Mouse (Mus musculus) left cerebral cortex, postnatal 36 days (tissue): Measurements from ENCODE around the gene Tgm7. TPM values are rescaled to one million over a fixed set of nuclear protein-coding genes. Genes with fewer than 3 reads are reported as not detected.
A peak's percentile ranks its signal among the peaks of the same experiment; 100 is the strongest.
"Not testable (repeated sequence)": the region's sequence is repeated elsewhere in the genome, so short reads cannot be mapped to it uniquely, and the experiment has no call there.

Experiments
- DNase-seq, 2 experiments: peaks; one replicate each; pipeline ENCODE4 v3.0.0; 2021 to 2022; ENCODE audit warnings: low spot score in 2 of 2, mixed read lengths in 1 of 2
- intact Hi-C: fragments of 180-260 bp; cut with DNase I; formaldehyde crosslinking; loops from one replicate; pipeline ENCODE4 v1.15.1; 2025
- total RNA-seq, 2 experiments: library from RNA; stranded (reverse); gene quantifications; 2 replicates each; pipeline ENCODE4 v1.2.3; 2021

Gene Tgm7
- total RNA-seq = under 1 TPM in 1 of 2 experiments, not detected in 1; 0.25 TPM

DNA sequence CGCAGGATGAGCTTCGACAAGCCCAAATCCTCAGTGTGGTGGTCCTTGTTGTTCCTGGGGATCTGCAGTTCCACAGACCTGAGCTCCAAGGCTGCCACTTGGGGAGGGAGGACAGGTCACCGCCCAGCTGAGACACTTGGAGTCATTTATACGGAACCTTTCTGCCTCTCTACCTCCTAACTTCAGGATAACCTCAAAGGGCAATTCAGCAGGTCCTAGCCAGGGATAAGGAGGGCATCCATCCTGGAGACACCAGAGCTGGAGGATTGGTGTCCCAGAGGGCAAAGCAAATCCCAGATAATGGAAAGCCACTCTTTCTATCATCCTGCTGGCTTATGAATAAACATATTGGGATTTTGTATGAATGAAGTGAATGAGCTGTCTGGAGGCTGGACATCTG is at the start of gene Tgm7:
Gene Tgm7 (minus strand): TSS at position 101 of the 400 bp plus-strand sequence.
- no peak for DNase-seq
- intact Hi-C loops = no loop called here

DNA sequence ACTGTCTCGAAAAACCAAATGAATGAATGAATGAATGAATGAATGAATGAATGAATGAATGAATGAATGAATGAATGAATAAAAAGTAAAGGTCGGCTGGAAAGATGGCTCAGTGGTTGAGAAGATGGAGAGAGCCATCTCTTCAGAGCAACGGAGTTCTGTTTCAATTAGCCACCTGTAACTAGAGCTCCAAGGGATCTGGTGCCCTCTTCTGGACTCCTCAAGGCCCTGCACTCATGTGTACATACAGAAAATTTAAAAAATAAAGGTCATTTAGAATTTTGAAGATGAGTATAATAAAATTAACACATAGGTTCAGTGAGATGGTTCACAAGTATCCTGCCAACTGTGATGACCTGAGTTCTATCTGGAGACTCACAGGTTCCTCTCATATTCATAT is 43.5 kb upstream of the Tgm7 start:
- DNase-seq = no peak
- intact Hi-C loops = no loop called here

- DNase-seq = no peak
- intact Hi-C loops = no loop called here
Observed at GRCm38 (mm10) chr2:121149679-121150078, 40.1 kb upstream of the Tgm7 start.

DNA sequence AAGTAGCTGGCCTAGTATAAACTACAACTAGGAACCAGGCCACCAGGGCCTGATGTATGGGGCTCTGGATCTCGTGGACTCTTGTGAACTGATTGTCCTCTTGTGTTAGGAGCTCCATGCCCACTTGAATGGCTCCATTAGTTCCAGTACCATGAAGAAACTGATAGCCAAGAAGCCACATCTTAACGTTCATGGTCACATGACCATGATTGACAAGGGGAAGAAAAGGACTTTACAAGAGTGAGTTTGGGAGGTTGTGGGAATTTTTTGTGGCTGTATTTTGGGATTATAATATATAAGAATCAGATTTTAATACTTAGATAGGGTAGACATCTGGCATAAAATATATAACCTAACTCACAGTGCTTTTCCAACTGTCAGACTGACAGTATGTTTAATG is 32.8 kb upstream of the Tgm7 start:
- no peak for DNase-seq
- intact Hi-C loops = no loop called here

DNA sequence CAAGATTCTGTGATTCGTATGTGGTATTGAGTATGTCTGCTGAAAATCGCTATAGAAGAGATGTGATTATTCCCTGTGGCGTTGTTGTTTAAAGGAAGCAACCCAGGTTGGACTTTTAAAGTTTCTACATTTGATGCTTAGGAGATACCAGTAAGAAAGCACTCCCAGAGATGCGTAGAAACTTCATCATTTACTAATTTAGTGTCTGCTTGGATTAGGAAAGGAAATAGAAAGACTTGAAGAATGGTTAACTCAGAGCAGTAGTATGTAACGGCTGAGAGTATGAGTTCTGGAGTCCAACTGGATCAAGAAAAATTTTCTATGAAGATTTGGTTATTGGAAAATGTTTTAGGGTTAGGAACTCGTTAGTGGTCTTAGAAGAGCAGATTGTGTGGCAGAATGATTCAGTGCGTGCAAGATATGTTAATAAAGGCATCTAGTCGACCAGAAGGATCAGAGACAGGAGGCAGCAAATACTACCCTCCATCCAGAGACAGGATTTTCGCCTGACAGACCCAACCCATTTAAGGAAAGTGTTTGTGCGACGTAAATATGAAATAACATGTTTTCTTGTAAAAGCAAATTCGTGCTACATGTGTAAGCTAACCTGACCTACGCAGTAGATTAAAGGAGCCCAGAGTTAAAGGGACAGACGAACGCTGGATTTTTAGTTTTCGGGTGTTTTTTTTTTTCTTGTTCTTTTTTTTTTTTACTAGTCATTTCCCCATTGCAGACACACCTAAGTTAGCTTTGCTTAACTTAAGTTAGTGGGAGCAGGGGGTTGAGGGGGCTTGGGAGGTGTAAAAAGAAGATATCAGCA is 31.8 kb upstream of the Tgm7 start:
- intact Hi-C loops = no loop called here
- DNase-seq = no peak

GRCm38 (mm10) chr2:121140018-121140882 is 30.7 kb upstream of the Tgm7 start, which contains the start of the genes Adal and Lcmt2:
Gene Adal (plus strand): TSS chr2:121140428.
Gene Lcmt2 (minus strand): TSS chr2:121140653.
- peak; percentile 94 to 95 for DNase-seq
- intact Hi-C loops = no loop called here

- DNase-seq = peak; percentile 3 to 4
Observed at GRCm38 (mm10) chr2:121139266-121140017, 29.8 kb upstream of the Tgm7 start.

GRCm38 (mm10) chr2:121137371-121137770 is 27.8 kb upstream of the Tgm7 start:
- intact Hi-C loops = no loop called here
- DNase-seq = no peak

More at GRCm38 (mm10) chr2:121139266-121140017, 29.8 kb upstream of the Tgm7 start:
- intact Hi-C loops = no loop called here

- intact Hi-C loops = no loop called here
- DNase-seq = no peak
Observed at GRCm38 (mm10) chr2:121132822-121133221, 23.2 kb upstream of the Tgm7 start.

- DNase-seq = no peak
- intact Hi-C loops = no loop called here
Observed at GRCm38 (mm10) chr2:121128865-121129620, 19.4 kb upstream of the Tgm7 start.

GRCm38 (mm10) chr2:121127536-121127935 is 17.9 kb upstream of the Tgm7 start:
- intact Hi-C loops = no loop called here
- no peak for DNase-seq

- DNase-seq, intact Hi-C loops: not testable (repeated sequence)
Observed at GRCm38 (mm10) chr2:121126302-121126701, 16.7 kb upstream of the Tgm7 start.

DNA sequence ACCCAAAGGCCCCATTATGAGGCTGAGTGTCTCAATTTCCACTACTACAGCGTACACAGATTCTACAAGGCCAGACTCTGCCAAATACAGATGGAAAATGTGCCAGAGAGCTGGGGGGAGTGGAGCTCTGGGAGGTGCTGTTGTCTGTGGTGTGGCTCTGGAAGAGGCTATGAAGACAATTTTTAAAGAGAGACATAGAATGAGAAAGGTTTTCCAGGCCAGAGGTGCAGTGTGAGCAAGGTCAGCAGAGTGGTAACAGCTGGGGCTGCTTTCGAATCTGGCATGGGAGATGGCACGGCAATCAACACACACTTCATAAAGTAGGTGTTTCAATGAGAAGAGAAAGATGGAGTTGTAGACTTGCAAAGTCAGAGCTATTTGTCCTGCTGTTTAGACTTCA is 9.7 kb upstream of the Tgm7 start:
- intact Hi-C loops = no loop called here
- DNase-seq = no peak

- intact Hi-C loops = no loop called here
Observed at GRCm38 (mm10) chr2:121115418-121115817, 5.8 kb upstream of the Tgm7 start.

DNA sequence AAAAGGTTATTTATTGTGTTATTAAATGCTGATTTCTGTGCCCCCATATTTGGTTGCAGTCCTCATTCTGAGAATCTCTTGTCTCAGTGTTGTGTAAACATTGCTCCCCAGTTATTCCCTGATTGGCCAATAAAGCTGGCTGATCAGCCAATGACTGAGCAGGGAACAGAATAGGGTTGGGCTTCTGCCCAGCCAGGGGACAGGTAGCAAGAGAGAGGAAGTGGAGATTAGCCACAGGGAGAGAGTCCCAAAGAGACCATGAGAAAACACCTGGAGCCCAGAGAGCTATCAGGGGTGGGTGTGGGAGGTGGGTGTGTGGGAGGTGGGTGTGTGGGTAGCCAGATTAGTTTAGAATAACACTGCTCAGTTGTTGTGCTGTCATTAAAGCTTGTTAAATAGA is 3.7 kb downstream of the Tgm7 start:
- intact Hi-C loops = no loop called here
- no peak for DNase-seq

More at GRCm38 (mm10) chr2:121115418-121115817, 5.8 kb upstream of the Tgm7 start:
- DNase-seq = no peak

DNA sequence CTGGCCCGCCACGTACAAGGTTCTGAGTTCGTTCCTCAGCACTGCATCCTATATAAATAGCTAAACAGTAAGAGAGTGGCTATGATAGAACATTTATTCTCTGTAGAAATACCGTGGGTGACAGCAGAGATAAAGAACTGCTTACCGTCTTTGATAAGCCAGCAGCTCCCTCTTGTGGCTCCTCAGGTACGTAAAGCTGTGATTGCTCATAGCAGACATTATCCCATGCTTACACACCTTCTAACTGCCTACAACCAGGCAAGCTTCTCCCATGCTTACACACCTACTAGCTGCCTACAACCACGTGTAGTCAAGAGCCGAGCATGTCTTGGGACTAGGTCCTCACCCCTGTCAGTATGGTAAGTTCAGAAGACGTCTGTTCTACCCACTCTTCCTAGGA is 7.5 kb downstream of the Tgm7 start:
- peak; percentile 44 to 54 for DNase-seq
- intact Hi-C loops = loop anchor here (2.0 kb wide), 1 partner anchor 61 kb away; no protein-coding TSS in a partner anchor

DNA sequence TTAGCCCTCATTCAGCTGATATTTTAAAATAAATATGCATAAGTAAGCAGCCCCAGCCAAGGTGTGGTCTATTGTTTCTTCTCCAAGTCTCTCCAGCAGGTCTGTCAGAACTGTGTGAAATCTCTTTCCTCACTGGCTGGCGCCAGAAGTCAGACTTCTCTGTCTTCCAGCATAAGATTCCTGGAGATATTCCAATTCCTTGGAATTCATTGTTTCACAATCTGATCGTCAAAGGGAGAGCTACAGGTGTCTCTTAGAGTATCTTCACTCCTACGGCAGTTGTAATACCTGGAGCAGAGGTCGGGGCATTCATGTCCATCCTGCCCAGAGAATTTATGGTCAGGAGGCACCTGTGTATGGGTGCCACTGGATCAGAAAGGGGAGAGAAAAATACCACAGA is 19.8 kb downstream of the Tgm7 start:
- intact Hi-C loops = no loop called here
- DNase-seq = no peak

GRCm38 (mm10) chr2:121088507-121088906 is 21.1 kb downstream of the Tgm7 start:
- DNase-seq = no peak
- intact Hi-C loops = no loop called here
